Mouse (Mus musculus) liver, embryonic 14.5 days (tissue): Measurements from ENCODE around the gene Nt5c3b.

Experiments used
- CTCF ChIP-seq: IDR thresholded peaks from 2 replicates; pipeline ENCODE4 v1.5.1; 2016; ENCODE audit warnings: antibody characterized with exemption, low read depth, control low read depth
- EP300 ChIP-seq: IDR thresholded peaks from 2 replicates; pipeline ENCODE4 v1.6.1; 2016; ENCODE audit warnings: antibody characterized with exemption, low read depth

GRCm38 (mm10) chr11:100465229-100465792 lies 23.7 kb upstream of the Nt5c3b start:
- TF ChIP-seq CTCF (no peak), EP300 (no peak)
